Mouse (Mus musculus): ENCODE results near the gene Gfm2.

DNA sequence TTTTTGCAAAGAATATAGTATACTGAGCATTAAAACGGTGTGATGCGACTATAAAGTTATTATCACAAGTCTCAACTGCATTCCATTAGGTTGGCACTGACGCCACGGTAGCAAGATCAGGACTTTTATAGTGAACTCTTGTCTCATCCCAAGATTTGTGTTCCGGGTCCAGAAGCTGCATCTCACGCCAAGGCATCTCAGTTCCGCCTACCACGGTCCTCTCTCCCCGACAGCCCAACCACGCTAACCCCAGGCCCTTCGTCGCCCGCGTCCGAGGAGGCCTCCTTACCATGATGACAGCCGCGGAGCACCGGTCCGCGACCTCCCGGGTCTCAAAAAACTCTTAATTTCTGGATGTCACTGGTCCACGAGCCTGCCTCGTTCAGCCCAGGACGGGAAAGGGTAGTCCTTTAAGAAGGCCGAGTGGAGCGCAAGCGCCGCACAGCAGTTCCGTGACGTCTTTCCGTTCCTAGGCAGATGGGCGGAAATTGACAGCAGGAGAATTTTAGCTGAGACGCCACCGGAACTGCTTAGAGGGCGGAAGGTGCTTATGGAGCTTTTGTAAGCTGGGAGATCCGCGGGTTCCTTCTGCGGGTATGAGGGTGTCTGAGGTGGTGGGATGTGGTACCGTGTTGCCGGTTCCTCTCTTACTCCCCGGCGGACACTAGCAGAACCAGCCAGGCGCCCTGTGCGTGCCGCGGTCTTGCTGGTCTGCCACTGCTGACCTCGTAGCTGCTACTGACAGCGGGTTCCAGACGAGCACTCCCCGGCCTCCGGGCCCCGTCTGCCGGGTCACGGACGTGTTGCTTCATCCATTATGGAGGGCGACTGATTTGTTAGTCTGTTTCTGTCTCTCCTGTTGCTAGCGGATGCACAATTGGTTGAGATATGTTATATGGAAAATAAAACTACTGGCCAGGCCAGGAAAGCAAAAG is at the start of gene Gfm2, which contains the start of gene Nsa2:
- TF ChIP-seq EP300 (IDR thresholded peaks at IDR 0.05; ENCODE audit: low read depth), result no peak
- TF ChIP-seq CTCF (IDR thresholded peaks at IDR 0.05; ENCODE audit: low read depth), result no peak

Measured in liver, embryonic 14.5 days (tissue).